Mouse (Mus musculus) 3T3-L1 (cell line): Measurements from ENCODE around the gene Adh6a.

Experiments
- DNase-seq: peaks from one replicate; pipeline ENCODE4 v3.0.0-alpha.2; 2015; ENCODE audit warnings: low read depth, low spot score

Adh6a gene

DNA sequence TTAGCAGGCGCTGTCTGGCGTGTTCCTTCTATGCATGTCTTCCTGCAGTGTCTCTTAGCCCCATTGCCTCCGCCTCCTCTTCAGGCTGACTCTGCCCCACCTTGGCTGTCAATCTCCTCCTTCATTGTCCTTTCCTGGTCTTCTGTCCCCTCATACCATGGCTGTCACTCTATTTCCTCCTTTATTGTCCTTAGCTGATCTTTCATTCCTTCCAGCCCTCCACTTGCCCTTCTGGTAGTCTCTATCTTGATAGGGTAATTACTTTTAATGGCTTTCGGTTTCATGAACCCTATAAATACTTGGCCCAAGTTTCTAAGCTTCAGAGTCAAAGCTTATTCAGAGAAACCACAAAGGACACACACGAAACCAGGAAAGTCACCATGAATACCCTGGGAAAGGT, at the start of gene Adh6a:
Gene Adh6a (plus strand): TSS at position 322 of the 400 bp plus-strand sequence.
- DNase-seq: no peak

GRCm38 (mm10) chr3:138264648-138265047, 48.4 kb upstream of the Adh6a start:
- no peak for DNase-seq

- DNase-seq: peak; percentile 31
Observed at GRCm38 (mm10) chr3:138270507-138270906, 42.6 kb upstream of the Adh6a start.

DNA sequence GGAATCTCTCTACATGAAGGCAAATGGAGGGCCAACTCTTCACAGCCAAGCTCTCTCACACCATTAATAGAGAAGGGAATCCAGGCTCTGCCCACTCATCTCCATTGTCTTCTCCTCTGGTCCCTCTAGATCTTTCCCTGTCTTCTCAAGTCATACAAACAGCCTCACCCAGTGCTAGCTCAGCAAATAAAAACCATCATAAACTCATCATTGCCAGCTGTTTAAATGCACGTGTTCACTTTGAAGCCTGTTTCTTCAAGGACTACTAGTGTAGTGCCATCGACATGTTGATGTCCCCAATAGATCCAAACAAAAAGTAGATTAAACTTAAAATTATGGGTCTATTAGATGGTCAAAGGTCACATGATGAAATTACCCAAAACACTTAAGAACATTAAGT, 41.8 kb upstream of the Adh6a start:
- DNase-seq: no peak

DNA sequence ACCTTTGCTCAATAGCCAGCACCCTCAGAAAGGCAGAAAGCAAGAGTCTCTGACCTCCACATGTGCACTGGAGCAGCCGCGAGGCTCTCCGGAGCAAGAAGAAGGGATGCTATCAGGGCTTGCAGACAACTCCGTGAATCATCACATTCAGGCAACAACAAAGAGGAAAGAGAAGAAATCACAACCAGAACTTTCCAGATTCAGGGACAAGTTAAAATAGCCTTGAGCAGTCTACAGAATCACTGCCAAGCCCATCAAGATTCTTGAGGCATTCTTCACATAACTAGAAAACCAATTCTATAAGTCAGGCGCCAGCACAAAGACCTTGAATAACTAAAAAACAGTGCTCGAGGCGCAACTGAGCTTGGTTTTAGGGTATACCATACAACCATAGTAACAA, 40.0 kb upstream of the Adh6a start:
- peak; percentile 68 for DNase-seq

DNA sequence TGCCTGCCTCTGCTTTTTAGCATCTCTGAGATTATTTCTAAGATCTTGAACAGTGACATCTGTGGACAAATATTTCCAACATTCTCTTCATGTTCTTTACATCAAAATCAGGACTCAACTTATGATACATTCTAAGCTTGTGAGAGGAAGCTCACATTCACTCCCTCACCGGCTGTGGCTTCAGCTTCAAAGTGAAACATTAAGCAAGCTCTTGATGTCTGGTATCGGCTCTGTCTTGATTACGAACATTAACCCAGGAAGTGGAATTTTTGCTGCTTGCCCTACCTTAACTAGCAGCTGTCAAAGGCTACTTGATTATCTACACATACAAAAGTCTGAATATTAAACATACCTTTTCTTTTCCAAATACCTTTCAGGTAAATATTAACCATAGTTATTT, 38.0 kb upstream of the Adh6a start:
- no peak for DNase-seq

GRCm38 (mm10) chr3:138282556-138282955, 30.5 kb upstream of the Adh6a start:
- DNase-seq: no peak

DNA sequence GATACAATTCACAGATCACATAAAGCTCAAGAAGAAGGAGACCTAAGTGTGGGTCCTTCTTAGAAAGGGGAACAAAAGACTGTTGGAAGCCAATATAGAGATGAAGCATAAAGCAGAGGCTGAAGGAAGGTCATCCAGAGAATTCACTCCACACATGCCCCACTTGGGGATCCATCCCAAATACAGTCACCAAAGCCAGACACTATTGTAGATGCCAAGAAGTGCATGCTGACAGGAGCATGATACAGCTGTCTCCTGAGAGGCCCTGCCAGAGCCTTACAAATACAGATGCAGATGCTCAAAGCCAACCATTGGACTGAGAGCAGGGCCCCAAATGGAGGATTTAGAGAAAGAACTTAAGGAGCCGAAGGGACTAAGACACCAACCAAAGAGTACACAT, 29.3 kb upstream of the Adh6a start:
- no peak for DNase-seq

DNA sequence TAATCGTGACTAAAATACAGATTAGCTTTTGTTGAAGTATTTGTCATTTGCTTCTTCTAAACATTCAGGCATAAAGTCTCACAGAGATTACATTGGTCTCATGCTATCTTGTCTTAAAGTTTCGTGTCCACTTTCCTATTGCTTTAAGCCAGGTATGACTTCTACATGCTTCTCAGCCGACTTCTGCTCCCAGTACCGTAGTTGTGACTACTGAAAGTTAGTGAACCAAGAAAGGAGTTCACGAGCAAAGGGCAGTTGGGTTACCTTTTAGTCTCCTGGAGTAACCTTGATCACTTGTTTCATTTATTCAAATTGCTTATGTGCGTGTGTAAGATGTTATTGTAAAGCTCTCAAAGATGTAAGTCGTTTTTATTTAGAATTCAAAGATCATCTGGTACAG, 27.1 kb upstream of the Adh6a start:
- DNase-seq: no peak

- no peak for DNase-seq
Observed at GRCm38 (mm10) chr3:138287686-138288085, 25.4 kb upstream of the Adh6a start.

- DNase-seq: no peak
Observed at GRCm38 (mm10) chr3:138290672-138291071, 22.4 kb upstream of the Adh6a start.

- DNase-seq: no peak
Observed at GRCm38 (mm10) chr3:138291529-138292117, 21.5 kb upstream of the Adh6a start.

DNA sequence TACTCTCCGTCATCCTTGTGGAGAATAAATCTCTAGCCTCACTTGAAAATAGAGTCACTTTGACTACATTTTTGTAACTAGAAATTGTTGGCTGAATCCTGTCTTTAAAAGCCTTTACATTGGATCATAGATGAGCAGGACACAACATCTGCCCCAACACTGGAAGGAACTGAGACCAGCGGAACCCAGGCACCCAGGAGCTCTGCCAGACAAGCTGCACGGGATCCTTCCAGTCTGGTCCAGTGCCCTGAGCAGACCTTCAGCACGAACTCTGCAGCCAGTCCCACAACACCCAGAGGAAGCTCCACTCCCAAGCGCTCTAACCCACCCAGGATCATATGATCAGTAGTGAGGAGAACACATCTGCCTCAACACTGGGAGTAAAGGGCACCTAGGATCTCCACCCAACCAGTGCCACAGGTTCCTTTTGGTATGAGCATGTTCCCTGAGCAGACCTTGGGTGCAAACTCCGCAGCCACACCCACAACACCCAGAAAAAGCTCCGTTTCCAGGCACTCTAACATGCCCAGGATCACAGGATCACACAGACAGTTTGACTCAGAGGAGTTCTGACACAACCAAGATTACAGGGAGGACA, 19.7 kb upstream of the Adh6a start:
- DNase-seq: no peak

DNA sequence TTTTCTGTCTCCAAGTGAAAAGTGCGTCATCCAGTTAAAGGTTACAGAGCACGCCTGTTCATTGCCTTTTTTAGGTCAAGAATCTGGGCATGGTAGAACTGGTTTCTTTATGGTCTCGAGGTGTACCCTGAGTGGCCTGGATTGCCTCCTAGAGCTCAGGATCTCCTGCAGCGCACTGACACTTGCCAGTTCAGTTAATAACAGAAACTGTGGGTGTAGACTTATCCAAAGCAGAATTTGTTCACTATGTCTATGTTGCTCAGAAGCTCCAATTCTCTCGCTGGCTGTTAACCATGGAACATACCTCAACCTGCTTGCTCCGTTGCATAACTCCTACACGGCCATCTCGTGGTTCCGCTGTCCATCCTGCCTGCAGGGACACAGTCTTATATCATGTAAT, 13.0 kb upstream of the Adh6a start:
- no peak for DNase-seq

DNA sequence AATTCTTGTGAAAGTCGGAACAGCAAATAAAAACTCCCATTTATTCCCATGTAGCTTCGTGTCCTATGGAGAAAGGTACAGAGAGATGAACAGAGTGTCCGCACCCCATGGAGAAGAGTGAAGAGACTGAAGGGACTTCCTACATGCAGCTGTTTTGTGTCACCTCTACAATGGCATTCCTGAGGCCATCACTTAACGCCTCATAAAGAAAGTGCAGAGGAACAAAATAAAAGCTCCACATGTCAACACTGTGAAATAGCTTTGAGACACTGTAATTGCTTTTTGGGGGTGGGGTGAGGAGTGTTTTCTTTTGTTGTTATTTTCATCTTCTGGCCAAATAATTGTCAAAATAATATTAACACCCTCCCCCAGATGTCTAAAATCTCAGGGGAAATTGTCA, 10.4 kb upstream of the Adh6a start:
- DNase-seq: no peak

GRCm38 (mm10) chr3:138303771-138304488, 9.2 kb upstream of the Adh6a start:
- DNase-seq: peak; percentile 5

DNA sequence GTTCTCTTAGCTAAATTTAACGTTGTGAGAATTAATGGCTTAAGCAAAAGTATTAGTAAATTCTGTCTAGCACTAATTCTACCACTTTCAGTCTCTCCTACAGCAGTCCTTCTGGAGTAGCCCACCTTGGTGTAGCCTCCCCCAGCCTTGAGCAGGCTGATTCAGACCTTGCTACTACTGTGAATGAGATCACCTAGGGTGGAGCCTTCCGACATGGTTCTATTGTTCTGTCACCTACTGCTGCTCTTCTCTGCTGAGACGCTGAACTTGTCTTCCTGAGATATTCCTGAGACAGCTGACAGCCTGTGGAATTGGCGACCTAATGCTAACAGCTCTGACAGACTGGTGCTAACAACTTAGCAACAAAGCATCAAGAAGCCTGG, 8.6 kb upstream of the Adh6a start:
- no peak for DNase-seq

- DNase-seq: peak; percentile 53
Observed at GRCm38 (mm10) chr3:138305486-138306289, 7.4 kb upstream of the Adh6a start.

DNA sequence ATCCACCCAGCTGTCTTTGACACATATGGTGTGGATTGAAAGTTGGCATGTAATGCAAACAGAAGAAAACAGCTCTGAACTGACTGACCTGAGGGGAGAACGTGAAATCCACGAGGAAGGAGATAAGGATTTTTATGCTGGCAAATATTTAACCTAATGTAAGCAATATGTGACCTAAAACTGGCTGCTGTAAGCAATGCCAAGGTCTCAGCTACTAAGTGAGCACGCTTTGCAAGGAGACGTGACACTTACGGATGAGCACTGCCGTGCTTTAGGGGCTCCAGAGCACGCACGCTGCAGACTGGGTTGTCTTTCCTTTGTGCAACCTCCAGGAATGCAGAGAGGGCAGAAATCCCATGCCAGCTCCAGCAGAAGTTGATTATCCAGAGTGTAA, 6.8 kb upstream of the Adh6a start:
- DNase-seq: peak; percentile 15

DNA sequence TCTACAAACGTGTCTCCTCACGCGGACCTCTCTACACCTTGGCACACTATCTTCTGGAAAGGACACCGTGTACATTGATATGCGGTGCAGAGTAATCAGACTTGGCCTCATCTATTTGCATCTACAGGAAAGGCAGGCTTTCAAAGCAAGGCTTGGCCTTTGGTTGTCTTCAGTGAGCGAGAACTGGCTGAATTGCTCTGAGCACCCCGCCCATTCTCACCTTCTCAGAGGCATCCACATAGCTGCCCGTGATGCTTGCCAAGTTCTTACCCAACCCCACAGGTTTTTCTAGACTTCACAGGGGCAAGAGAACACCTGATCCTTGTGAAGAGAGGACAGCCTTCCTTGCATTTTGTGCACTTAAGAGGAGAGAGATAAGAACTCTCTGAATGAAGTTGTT, 3.2 kb upstream of the Adh6a start:
- no peak for DNase-seq

- peak; percentile 6 for DNase-seq
Observed at GRCm38 (mm10) chr3:138311015-138311414, 2.1 kb upstream of the Adh6a start.

DNA sequence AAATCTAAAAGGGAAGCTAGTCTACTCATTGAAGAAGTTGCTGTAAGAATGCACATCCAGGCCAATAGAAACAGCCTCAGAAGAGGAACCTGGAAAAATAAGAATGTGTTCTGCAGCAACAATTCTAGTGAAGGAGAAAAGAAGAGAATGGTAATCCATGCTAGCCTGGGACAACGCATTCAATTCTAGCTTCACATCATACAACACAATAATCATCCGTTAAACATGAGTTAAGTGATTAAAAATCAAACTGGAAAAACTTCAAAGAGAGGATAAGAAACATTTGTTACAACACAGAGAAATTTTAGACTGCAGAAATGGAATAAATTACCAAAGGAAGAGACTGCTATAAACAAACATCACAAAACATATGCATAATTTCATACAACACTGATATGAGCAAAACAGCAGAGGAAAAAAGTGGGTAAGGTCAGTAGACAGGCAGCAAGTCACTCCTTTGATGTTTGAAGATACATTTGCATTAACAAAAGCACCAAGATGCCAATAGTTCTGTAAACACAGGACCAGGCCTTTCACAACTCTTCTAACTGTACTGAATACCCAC, 3.9 kb downstream of the Adh6a start:
- DNase-seq: no peak
